Mouse (Mus musculus) E14TG2a.4 (cell line): ENCODE measurements around the gene Ptch1.

Source experiments
- H3K27me3 ChIP-seq: 2 replicates; pipeline ENCODE4 v1.6.1; 2014; ENCODE audit warnings: low read length, control low read depth; ENCODE audit not compliant: insufficient read depth
- H3K36me3 ChIP-seq: 2 replicates; pipeline ENCODE4 v1.6.1; 2014; ENCODE audit warnings: low read length, control low read depth; ENCODE audit not compliant: insufficient read depth
- H3K4me1 ChIP-seq: replicated peaks from 2 replicates; pipeline ENCODE4 v1.6.1; 2014; ENCODE audit warnings: low read depth, low read length, control low read depth
- H3K4me3 ChIP-seq: replicated peaks from 2 replicates; pipeline ENCODE4 v1.5.1; 2014; ENCODE audit warnings: mild to moderate bottlenecking, low read length
- H3K9me3 ChIP-seq: 2 replicates; pipeline ENCODE4 v1.6.1; 2014; ENCODE audit warnings: low read length, control low read depth
- CTCF ChIP-seq: conservative IDR thresholded peaks from 2 replicates; pipeline ENCODE4 v1.5.1; 2014; ENCODE audit warnings: low read length
- NANOG ChIP-seq: IDR thresholded peaks from 2 replicates; pipeline ENCODE4 v1.6.1; 2014; ENCODE audit warnings: borderline replicate concordance, low read length, mixed read lengths
- POU5F1 ChIP-seq: IDR thresholded peaks from 2 replicates; pipeline ENCODE4 v1.6.1; 2014; ENCODE audit warnings: low read length, borderline replicate concordance

Ptch1 gene

GRCm38 (mm10) chr13:63545291-63545690, 28.1 kb downstream of the Ptch1 start:
- no peaks in the 10 kb centered on the region for H3K9me3 ChIP-seq
- no peak overlapping the region for H3K4me3 ChIP-seq
- peaks cover 100% of the 10 kb centered on the region for H3K36me3 ChIP-seq
- TF ChIP-seq NANOG: no peak
- no peak for TF ChIP-seq CTCF
- no peak for TF ChIP-seq POU5F1
- no peaks in the 10 kb centered on the region for H3K27me3 ChIP-seq
- H3K4me1 ChIP-seq: peaks cover 100% of the 10 kb centered on the region

GRCm38 (mm10) chr13:63544967-63545253, 28.5 kb downstream of the Ptch1 start:
- no peaks in the 10 kb centered on the region for H3K9me3 ChIP-seq
- no peak overlapping the region for H3K4me3 ChIP-seq

GRCm38 (mm10) chr13:63544119-63544966, 29.1 kb downstream of the Ptch1 start:
- H3K4me3 ChIP-seq: no peak overlapping the region
- no peaks in the 10 kb centered on the region for H3K9me3 ChIP-seq
- TF ChIP-seq POU5F1 (no peak), CTCF (no peak), NANOG (no peak)
- peaks cover 100% of the 10 kb centered on the region for H3K36me3 ChIP-seq
- peaks cover 100% of the 10 kb centered on the region for H3K4me1 ChIP-seq
- H3K27me3 ChIP-seq: no peaks in the 10 kb centered on the region

More at GRCm38 (mm10) chr13:63544967-63545253, 28.5 kb downstream of the Ptch1 start:
- peaks cover 100% of the 10 kb centered on the region for H3K4me1 ChIP-seq
- TF ChIP-seq NANOG (no peak), POU5F1 (no peak), CTCF (no peak)
- no peaks in the 10 kb centered on the region for H3K27me3 ChIP-seq
- peaks cover 100% of the 10 kb centered on the region for H3K36me3 ChIP-seq

GRCm38 (mm10) chr13:63543459-63543858, 29.9 kb downstream of the Ptch1 start:
- H3K27me3 ChIP-seq: no peaks in the 10 kb centered on the region
- no peak overlapping the region for H3K4me3 ChIP-seq
- H3K4me1 ChIP-seq: peaks cover 100% of the 10 kb centered on the region
- no peak for TF ChIP-seq NANOG
- no peak for TF ChIP-seq POU5F1
- TF ChIP-seq CTCF: no peak
- no peaks in the 10 kb centered on the region for H3K9me3 ChIP-seq
- H3K36me3 ChIP-seq: peaks cover 100% of the 10 kb centered on the region

GRCm38 (mm10) chr13:63542796-63543384, 30.5 kb downstream of the Ptch1 start:
- peaks cover 99% of the 10 kb centered on the region for H3K4me1 ChIP-seq
- no peaks in the 10 kb centered on the region for H3K9me3 ChIP-seq
- no peaks in the 10 kb centered on the region for H3K27me3 ChIP-seq
- TF ChIP-seq CTCF: no peak
- no peak for TF ChIP-seq NANOG
- no peak for TF ChIP-seq POU5F1
- no peak overlapping the region; the same call in 1 of the 2 replicates for H3K4me3 ChIP-seq
- H3K36me3 ChIP-seq: peaks cover 100% of the 10 kb centered on the region

- Histone ChIP-seq H3K27me3 (no peaks in the 10 kb centered on the region), H3K36me3 (peaks cover 100% of the 10 kb centered on the region), H3K9me3 (no peaks in the 10 kb centered on the region), H3K4me3 (peak overlapping the region; percentile 32), H3K4me1 (peaks cover 94% of the 10 kb centered on the region)
- TF ChIP-seq POU5F1 (no peak), NANOG (no peak), CTCF (no peak)
Measured at GRCm38 (mm10) chr13:63541510-63541909, 31.9 kb downstream of the Ptch1 start.

- peaks cover 100% of the 10 kb centered on the region for H3K36me3 ChIP-seq
- 0 out of 2 replicates have a peak overlapping the region, but pooled peaks have one; percentile 32 for H3K4me3 ChIP-seq
- no peaks in the 10 kb centered on the region for H3K9me3 ChIP-seq
- no peaks in the 10 kb centered on the region for H3K27me3 ChIP-seq
- peaks cover 89% of the 10 kb centered on the region for H3K4me1 ChIP-seq
- TF ChIP-seq CTCF (no peak), POU5F1 (no peak), NANOG (no peak)
Measured at GRCm38 (mm10) chr13:63540584-63540983, 32.8 kb downstream of the Ptch1 start.

- TF ChIP-seq CTCF: no peak
- no peak for TF ChIP-seq POU5F1
- no peak for TF ChIP-seq NANOG
- H3K4me3 ChIP-seq: no peak overlapping the region
- H3K4me1 ChIP-seq: peaks cover 84% of the 10 kb centered on the region
- H3K9me3 ChIP-seq: no peaks in the 10 kb centered on the region
- H3K27me3 ChIP-seq: no peaks in the 10 kb centered on the region
- peaks cover 97% of the 10 kb centered on the region for H3K36me3 ChIP-seq
Measured at GRCm38 (mm10) chr13:63534981-63535380, 38.4 kb downstream of the Ptch1 start.

- Histone ChIP-seq H3K36me3 (peaks cover 92% of the 10 kb centered on the region), H3K9me3 (no peaks in the 10 kb centered on the region), H3K4me1 (peaks cover 95% of the 10 kb centered on the region), H3K4me3 (peak overlapping the region; percentile 21), H3K27me3 (no peaks in the 10 kb centered on the region)
- no peak for TF ChIP-seq NANOG
- TF ChIP-seq CTCF: no peak
- no peak for TF ChIP-seq POU5F1
Measured at GRCm38 (mm10) chr13:63530857-63531256, 42.5 kb downstream of the Ptch1 start.
